13 mouse cellular contexts compared by ENCODE assay signal in the genomic region with DNA sequence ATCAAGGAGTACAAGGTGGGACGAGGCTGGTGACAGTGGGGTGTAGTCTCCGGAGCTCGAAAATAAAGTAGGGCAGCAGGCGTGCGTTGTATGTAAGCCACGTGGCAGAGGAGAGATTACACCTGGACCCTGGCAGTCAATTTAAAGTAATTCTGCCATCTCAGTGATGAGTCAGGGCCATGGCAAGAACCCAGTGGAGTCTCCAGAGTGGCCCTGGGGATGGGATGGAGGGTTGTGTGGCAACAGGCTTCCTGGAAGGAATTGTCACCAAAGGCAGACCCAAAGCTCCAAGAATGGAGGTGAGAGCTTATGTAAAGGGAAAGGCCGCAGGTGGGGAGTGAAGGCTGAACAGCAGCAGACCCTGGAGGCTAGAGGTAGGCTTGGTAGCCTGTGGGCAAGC. TPM values are rescaled to one million over a fixed set of nuclear protein-coding genes. Genes with fewer than 3 reads are reported as not detected.
"Had no signal": no experiment of that assay in that cellular context is flagged by ENCODE, and none has a peak within 500 bp of the region (broad histone marks: within the 10 kb centered on the region; RNA-seq: fewer than 3 reads in every experiment).

No protein-coding gene starts in this region.

- DNase-seq: left cerebral cortex, postnatal 4 days; liver; liver, embryonic 13.5 days; liver, postnatal 0 days; lung, embryonic 14.5 days; lung, postnatal 10 days; lung, postnatal 14 days; lung, postnatal 4 days; midbrain, embryonic 14.5 days had no signal

RNA-seq across cellular contexts. Expression of a gene that starts 39.4 kb away (rescaled TPM):
- total RNA-seq: left cerebral cortex, postnatal 25 days had no signal
- polyA plus RNA-seq: liver, adult 2 months; macrophage; myocyte had no signal
